Mouse (Mus musculus): ENCODE data around the gene Prelid1.
A peak's percentile ranks its signal among the peaks of the same experiment; 100 is the strongest.

The Prelid1 gene

DNA sequence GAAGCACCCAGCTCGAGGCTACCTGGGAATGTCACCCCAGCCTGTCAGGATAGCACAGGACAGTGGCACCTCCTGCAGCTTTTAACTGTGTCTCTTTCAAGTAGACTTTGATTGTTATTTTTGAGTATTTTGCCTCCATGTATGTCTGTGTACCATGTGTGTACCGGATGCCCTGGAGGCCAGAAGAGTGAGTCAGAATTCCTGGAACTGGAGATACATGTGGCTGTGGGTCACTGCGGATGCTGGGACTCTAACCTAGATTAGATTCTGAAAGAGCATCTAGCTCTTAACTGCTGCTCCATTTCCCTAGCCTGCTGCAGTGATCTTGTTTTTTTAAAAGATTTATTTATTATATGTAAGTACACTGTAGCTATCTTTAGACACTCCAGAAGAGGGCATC, 12.0 kb downstream of the Prelid1 start:
- DNase-seq (ENCODE audit: low spot score), result no peak

DNA sequence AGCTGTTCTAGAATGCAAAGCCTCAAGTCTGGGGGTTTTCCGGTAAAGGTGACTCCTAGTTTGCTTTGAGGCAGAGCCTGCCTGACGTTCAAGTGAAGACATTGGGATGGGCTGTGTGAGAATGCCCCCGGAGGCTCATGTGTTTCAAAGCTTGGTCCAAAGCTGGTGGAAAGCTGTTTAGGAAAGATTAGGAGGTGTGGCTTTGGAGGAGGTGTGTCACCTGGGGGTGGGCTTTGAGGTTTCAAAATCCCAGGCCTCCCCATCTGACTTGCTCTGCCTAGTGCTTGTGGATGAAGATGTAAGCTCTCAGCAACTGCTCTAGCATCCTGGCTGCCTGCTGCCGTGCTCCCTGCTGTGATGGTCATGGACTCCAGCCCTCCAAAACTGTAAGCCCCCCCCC, 15.4 kb downstream of the Prelid1 start:
- no peak for DNase-seq (ENCODE audit: low spot score)

DNA sequence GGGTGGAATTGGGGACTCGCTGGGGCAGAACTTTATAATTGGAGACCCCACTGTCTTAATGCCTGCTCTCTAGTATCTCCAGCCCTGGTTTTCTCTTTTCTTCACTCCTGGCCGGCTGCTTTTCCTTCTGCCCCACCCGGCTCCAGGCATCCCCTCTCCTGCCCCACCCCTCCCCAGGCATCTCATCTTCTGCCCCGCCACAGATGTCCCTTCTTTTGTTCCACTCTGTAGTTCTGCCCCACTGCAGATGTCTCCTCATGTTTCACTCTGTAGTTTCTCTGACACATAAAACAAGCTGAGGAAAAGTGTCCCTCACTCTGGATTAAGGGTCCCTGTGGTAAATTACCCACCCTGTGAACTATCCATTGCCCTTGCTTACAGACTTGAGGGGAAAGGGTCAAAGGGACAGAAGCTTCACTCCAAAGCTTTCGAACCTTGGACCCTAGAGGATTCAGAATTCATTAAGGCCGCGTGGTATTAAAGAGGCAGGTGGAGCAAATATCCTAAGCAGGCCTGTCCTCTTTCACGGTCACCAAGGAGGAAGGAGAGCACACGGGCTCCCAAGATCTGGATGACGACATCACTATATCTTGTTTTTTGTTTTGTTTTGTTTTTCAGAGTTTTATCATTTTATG, 17.2 kb downstream of the Prelid1 start:
- no peak for DNase-seq (ENCODE audit: low spot score)

DNA sequence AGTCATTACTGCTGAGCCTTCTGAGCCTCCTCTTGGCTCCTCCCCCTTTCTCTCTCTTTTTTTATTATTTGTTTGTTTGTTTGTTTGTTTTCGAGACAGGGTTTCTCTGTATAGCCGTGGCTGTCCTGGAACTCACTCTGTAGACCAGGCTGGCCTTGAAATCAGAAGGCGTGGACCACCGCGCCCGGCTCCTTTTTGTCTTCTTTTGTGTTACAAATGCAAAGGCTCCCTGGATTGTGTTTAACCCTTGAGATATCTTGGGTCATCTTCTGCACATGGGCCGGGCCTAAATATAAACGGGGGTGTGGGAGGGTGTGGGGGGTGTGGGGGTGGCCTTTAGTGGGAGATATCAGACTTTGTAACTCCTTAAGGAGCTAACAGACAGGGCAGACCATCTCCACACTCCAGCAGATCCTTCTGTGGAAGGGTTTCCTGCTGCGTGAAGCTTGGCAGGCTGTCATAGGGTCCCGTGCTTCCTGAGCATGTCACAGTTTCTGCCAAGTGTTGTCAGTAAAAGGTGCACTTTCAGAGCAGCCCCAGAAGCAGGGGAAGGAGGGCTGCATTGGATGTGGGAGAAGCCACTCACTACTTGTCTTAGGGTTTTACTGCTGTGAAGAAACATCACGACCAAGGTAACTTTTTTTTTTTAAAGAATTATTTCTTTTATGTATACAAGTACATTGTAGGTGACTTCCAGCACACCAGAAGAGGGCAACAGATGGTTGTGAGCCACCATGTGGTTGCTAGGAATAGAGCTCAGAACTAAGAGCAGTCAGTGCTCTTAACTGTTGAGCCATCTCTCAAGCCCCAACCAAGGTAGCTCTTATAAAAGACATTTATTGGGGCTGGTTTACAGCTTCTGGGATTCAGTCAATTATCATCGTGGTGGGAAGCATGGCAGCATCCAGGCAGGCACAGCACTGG, 18.1 kb downstream of the Prelid1 start:
- DNase-seq (ENCODE audit: low spot score), result peak; percentile 30

DNA sequence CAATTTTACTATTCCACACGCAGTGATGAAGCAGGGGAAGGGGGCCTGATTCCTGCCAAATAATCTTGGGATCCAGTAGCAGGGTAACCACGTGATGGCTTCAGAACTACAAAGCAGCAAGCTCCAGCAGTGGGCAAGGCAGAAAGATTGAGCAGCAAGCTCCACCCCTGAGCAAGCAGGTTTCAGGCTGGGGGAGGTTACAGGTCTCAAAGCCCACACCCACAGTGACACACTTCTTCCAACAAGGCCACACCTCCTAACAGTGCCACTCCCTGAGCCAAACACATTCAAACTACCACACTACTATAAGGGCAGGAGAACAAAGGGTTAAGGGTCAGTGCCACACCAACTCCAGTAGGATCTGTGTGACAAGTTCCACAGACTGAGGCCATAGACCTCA, 19.0 kb downstream of the Prelid1 start:
- DNase-seq (ENCODE audit: low spot score), result no peak

DNA sequence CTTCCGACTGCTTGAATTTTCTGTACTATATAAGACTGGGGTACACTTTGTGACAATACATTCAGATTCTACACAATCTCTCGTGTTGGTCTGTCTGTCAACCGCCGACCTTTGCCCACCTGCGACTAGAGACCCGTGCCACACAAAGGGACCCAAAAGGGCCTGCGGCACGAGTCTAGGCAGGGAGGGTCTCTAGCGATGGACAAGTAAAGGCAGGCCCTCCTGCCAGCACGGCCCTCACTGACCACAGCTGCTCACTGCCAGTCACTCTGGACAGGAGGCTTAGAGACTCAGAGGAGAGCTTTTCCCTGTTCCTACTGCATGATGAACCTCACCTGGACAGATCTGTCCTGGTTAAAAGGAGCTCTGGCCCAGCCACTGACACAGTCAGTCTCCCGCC, 22.2 kb downstream of the Prelid1 start:
- DNase-seq (ENCODE audit: low spot score), result no peak

DNA sequence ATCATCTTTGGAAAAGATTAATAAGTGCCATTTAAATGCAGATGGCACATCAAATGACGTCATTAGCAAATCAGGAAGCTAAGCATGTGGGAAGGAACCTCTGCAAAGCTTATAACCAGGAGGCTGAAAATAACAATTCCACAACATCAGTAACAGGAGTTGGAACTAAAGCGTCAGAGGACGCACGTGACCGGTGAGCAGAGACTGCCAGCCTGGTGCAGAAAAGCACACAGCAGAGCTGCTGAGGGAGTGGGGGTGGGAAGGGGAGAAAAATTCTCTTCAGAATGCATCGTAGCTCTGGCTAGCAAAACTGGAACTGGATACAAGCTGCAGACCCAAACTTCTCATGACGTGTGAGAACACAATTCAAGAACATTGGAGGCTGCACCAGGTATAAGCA, 24.0 kb downstream of the Prelid1 start:
- DNase-seq (ENCODE audit: low spot score), result peak; percentile 40

DNA sequence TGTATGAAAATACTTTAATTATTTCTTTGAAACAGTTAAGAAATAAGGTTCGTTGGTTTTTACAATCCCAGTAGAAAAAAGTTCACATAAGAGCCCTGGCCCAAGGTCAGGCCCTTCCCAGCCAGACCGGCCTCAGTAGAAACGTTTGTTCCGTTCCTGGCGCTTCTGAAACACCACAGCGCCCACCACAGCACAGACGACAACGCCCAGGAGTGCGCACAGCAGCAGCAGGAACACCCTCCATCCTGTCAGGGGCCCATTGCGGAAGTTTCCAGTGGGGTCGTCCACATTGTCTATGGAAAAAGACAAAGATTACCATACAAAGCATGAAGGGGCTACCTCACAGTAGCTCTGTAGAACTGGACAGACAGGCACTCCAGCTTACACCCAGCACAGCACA, 26.4 kb downstream of the Prelid1 start:
- no peak for DNase-seq (ENCODE audit: low spot score)

DNA sequence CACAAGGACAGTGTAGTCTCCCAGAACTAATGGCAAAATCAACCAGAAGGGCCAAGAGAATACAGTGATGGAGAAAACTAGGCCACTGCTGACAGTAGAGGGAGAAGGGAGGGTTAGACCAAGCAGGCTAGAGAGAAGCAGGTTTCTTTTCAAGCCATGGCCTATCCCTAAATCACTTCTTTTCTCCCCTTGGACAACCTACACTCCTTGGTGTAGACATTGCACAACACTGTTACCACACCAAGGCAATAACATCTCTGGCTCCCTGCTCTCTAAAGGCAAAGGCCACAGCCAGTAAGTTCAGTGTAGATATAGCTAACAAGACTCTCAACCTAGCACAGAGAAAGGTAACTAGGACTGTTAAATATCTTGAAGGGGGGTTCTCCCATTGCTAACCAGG, 40.8 kb downstream of the Prelid1 start:
- DNase-seq (ENCODE audit: low spot score), result no peak

DNA sequence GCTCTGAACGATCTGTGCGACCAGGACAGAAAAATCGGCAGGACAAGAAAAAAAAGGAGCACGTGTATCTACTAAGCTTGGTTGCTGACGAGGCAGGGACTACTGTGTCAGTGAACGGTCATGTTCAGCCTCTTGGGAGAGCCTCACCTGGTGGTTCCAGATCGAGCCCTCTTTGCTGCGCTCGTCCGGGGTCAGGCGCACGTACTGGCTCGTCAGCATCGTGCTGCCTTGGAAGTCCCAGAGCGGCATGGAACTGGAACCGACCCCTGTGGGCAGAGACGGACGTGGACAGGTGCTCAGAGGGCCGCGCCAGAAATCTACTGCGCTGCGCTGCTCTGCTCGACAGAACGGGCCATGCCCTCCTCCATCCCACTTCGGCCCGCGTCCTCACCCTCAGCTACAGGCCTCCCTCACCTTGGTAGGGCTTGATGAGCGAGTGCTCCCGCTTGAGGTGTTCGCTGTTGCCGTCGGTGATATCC, 41.7 kb downstream of the Prelid1 start:
- no peak for DNase-seq (ENCODE audit: low spot score)

DNA sequence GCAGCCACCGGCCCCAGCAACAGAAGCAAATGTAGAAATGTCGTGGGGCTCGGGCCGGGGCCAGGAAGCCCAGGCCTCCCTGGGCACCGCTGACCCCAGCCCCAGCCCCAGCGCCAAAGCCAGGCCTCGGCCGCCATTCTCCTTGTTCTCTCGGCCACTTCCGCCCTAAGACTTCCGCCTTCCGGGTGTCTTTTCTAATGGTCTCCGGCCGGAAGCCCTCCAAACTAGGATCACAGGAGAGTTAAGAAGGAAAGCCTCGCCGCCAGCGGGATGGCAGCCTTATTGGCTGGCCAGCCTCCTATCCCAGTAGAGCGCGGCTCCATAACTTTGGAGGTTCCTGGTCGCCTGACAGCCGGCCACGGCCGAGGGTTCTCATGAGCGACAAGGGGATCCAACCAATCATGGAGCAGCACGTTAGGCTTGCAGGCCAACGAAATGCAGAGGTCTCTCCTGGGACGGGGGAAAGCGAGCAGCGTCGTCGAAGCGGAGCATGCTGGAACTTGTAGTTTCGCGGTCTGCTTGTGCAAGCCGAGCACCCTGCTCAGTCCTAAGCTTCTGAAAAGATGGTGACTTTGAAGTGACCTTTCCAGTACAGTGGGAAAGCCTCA, 42.3 kb downstream of the Prelid1 start, which contains the start of gene Lman2:
Lman2 (minus strand) TSS at position 331 of the 608 bp plus-strand sequence.
- DNase-seq (ENCODE audit: low spot score), result peak; percentile 98

DNA sequence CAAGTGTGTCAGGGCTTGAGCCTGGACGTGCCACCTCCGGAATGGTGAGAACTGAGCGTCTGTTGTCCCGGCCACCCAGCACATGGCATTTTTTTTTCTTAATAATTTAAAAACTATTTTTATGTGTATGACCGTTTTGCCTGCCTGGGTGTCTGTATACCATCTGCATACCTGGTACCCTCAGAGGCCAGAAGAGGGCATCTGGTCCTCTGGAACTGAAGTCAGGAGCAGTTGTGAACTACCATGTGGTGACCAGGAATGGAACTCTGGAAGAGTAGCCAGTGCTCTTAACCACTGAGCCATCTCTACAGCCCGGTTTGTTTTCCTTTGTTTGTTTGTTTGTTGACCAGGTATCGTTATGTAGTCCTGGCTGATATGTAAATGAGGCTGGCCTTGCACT, 48.1 kb downstream of the Prelid1 start:
- no peak for DNase-seq (ENCODE audit: low spot score)

DNA sequence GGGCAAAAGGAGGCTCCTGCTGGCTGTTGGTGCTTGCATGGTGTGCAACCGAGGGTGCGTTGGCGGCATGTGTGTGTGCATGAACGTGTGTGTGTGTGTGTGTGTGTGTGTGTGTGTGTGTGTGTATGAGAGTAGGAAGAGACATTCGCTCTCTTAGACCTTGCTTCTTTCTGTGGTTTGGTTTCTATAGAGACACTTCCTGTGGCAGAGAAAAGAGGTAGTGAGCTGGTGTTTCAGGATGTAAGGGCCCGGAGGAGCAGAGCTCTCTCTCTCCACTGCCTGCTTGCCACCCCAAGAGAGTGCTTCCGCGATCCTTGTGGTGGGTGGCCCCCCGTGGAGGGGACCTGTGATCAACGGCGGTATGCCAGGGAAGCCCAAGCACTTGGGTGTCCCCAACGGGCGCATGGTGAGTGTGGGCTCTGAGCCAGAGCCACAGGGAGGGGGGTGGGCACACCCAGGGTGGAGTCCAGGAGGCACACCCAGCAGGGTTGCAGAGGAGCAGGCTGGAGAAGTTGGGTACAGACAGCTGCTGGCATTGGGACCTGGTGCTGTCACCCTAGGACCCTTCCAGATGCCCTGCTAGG, 49.3 kb downstream of the Prelid1 start, which contains the start of gene Rgs14:
Rgs14 (plus strand) TSS at position 202 of the 584 bp plus-strand sequence.
- DNase-seq (ENCODE audit: low spot score), result peak; percentile 70

DNA sequence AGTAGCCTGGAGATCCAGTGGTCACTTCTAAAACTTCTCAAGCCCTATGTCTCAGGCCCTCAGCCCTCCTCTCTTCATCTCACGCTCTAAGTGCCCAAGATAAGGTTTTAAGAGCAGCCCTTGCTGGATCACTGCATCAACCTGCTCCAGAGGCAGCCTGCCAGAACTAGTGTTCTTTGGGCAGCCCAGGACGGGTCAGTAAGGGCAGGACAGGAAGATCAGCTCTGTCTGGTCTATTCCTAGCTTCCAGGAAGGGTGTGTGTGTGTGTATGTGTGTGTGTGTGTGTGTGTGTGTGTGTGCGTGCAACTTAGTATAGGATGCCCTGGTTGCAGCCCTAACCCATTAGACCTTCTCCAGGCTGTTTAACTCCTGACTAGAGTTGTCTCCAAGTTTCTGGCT, 49.9 kb downstream of the Prelid1 start:
- DNase-seq (ENCODE audit: low spot score), result no peak

DNA sequence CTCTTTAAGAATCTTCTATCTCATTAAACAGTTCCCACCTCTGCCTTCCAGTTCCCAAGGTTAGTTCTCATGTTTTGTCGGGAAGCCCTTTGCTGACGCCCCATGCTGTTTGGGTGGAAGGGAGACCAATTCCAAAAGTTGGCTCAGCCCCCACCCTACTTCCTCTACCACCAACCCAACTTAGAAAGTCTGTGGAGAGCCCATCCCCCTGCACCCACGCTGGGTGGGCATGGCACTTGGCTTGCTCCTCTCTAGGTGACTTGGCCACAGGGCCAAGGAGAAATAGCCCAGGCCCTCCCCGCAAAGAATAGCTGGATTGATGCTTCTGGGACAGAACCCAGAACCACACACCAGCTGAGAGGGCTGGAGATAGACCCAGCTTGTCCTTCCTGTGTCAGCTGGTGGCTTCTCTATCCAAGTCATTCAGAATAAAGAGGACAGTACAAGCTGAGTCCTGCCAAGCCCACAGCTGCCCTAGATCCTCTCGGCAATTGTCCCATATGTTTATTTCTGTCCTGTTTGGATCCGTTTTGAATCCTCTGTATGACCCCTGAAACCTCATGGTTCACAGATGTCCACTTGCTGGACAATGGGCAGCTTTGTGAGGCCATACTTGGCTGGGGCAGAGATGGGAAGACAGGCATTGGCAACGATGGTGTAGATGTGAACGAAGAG, 50.8 kb downstream of the Prelid1 start:
- peak; percentile 75 for DNase-seq (ENCODE audit: low spot score)

DNA sequence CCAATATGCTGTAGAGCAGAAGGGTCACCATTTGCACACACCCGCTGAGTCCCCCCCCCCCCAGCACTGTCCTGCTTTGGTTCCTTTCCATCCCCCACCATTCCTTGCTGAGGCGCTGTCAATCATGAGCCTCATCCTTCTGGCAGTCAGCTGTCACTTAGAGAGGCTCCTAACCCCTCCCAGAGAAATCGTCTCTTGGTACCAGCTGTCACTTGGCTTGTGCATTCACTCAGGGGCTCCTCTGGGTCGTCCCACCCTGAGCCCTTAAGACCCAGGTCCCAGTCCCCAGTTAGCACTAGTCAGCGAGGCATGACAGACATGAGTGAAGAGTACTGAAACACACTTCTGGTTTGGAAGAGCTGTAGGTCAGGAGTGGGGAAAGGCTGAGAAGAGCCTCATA, 51.4 kb downstream of the Prelid1 start:
- no peak for DNase-seq (ENCODE audit: low spot score)

DNA sequence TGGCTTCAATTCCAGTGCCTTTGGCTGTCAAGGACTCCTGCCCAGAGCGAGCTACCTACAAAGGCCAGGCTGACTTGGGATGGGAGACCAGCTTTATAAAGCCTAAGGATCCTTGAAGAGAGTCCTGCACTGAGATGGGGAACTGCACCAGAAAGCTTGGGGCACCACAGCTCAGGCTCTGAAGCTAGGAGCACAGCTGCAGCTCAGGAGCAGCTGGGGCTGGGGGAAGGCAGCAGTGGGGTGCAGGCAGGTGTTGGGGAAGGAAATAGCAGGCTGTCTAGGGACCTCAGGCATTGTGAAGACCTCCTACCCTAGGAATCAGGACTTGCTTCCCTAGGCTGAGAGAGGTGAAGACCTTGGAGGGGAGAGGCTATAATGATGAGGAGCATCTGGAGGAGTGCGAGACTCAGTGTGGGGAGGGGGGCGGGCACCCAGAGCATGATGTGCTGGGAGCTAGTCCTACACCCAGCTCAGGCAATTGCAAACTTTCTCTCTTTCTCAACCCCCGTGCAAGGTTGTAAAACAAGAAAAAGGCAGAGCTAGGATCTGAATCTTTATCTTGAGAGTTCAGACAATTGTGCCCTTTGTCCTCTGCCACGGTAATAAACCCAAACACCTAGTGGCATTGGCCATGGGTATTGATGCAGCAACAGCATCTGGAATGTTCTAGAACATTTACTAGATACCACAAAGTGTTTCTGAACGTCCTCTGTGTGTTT, 54.1 kb downstream of the Prelid1 start:
- DNase-seq (ENCODE audit: low spot score), result no peak
